ENCODE assay signal across 22 mouse cellular contexts in the genomic region with DNA sequence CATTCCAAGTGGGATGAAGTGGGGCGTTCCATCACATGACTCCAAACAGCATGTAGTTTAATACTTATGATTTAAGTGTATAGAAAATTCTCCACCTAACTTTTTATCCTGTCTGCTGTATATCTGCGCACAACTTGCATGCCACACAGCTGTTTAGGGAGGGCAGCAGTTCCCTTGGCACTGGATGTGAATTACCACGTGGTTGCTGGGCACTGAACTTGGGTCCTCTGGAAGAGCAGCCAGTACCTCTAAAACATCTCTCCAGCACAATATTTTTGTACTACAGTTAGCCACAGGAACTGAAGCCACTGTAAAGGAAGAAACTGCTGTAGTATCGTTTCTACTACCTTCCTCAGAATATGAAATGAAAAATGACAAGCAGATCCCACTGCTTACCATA. TPM values are rescaled to one million over a fixed set of nuclear protein-coding genes. Genes with fewer than 3 reads are reported as not detected.
DNase-seq lines count a peak whose midpoint lies in the region; TF ChIP-seq lines count a peak whose summit lies in the region.
"Had no signal": no experiment of that assay in that cellular context is flagged by ENCODE, and none has a peak within 500 bp of the region (broad histone marks: within the 10 kb centered on the region; RNA-seq: fewer than 3 reads in every experiment).

No protein-coding gene starts in this region.

- H3K4me1 ChIP-seq in heart, adult 2 months (ENCODE audit: control insufficient read depth, insufficient read depth, low read length), result peaks cover 2% of the 10 kb centered on the region; the same call in 1 of the 2 replicates
- H3K4me1 ChIP-seq in liver, adult 2 months (ENCODE audit: control insufficient read depth, insufficient read depth, low read length), result peaks cover 10% of the 10 kb centered on the region
- H3K4me1 ChIP-seq: embryonic facial prominence, embryonic 13.5 days; embryonic facial prominence, embryonic 15.5 days; forebrain, embryonic 10.5 days; forebrain, embryonic 12.5 days had no signal

- H3K9ac ChIP-seq in heart, adult 2 months (ENCODE audit: low read depth, low read length), result no peak overlapping the region
- H3K9ac ChIP-seq in liver, adult 2 months (ENCODE audit: low read depth, low read length), result no peak overlapping the region
- H3K9ac ChIP-seq: embryonic facial prominence, embryonic 13.5 days; embryonic facial prominence, embryonic 15.5 days; forebrain, embryonic 12.5 days had no signal

- TF ChIP-seq EP300 in heart, adult 2 months (IDR thresholded peaks at IDR 0.05; ENCODE audit: insufficient read depth, low read depth, low read length), result no peak

- peaks cover 15% of the 10 kb centered on the region for H3K36me3 ChIP-seq in heart, adult 2 months (ENCODE audit: control insufficient read depth, insufficient read depth, low read length)
- peaks cover 40% of the 10 kb centered on the region for H3K36me3 ChIP-seq in liver, adult 2 months (ENCODE audit: control insufficient read depth, insufficient read depth, low read length)
- H3K36me3 ChIP-seq: forebrain, embryonic 12.5 days had no signal

- H3K27me3 ChIP-seq in heart, adult 2 months (ENCODE audit: control insufficient read depth, insufficient read depth, low read length), result no peaks in the 10 kb centered on the region
- no peaks in the 10 kb centered on the region for H3K27me3 ChIP-seq in liver, adult 2 months (ENCODE audit: control insufficient read depth, insufficient read depth, low read length)
- H3K27me3 ChIP-seq: embryonic facial prominence, embryonic 13.5 days; embryonic facial prominence, embryonic 15.5 days had no signal

- no peak overlapping the region for H3K4me3 ChIP-seq in gastrocnemius, adult 2 months
- no peak overlapping the region for H3K4me3 ChIP-seq in heart, adult 2 months
- no peak overlapping the region for H3K4me3 ChIP-seq in liver, adult 2 months (ENCODE audit: insufficient read depth, low read depth, low read length)
- H3K4me3 ChIP-seq: embryonic facial prominence, embryonic 13.5 days; embryonic facial prominence, embryonic 15.5 days; erythroblast, embryonic 14.5 days; forebrain, embryonic 10.5 days; forebrain, embryonic 12.5 days had no signal

- intact Hi-C loops in gastrocnemius, adult 2 months (cut with DNase I), result no loop called here
- intact Hi-C loops in heart, adult 2 months (cut with DNase I), result no loop called here

- no peak for TF ChIP-seq POLR2A in heart, adult 2 months (IDR thresholded peaks at IDR 0.05; ENCODE audit: insufficient read depth, low read depth, low read length)
- TF ChIP-seq POLR2A in liver, adult 2 months (IDR thresholded peaks at IDR 0.05; ENCODE audit: extremely low read depth, insufficient read depth, low read length), result no peak

- H3K79me2 ChIP-seq in heart, adult 2 months (replicated peaks; ENCODE audit: control insufficient read depth, insufficient read depth, low read length), result no peaks in the 10 kb centered on the region
- H3K79me2 ChIP-seq in liver, adult 2 months (ENCODE audit: control insufficient read depth, insufficient read depth, low read length), result peaks cover 4% of the 10 kb centered on the region; the same call in 1 of the 2 replicates

- no peak for TF ChIP-seq CTCF in gastrocnemius, adult 2 months (IDR thresholded peaks at IDR 0.05)
- TF ChIP-seq CTCF in heart, adult 2 months (IDR thresholded peaks at IDR 0.05), result no peak
- no peak for TF ChIP-seq CTCF in liver, adult 2 months (IDR thresholded peaks at IDR 0.05; ENCODE audit: low read depth, low read length)

- 68% methylated on average over 4 of the region's 4 CpGs for WGBS in heart, adult 2 months
- 33% methylated on average over 4 of the region's 4 CpGs for WGBS in liver, adult 2 months

- peak; percentile 34 for DNase-seq in gastrocnemius, adult 2 months
- no peak for DNase-seq in gastrocnemius, postnatal 25 days
- peak in 1 of 2 experiments; percentile 36 for DNase-seq in heart, adult 2 months
- DNase-seq in heart, adult 8-10 months (ENCODE audit: low spot score), result no peak
- DNase-seq in liver, adult 2 months (ENCODE audit: extremely low read depth, low read depth, low spot score), result peak; percentile 92
- DNase-seq in liver, result no peak
- DNase-seq: adrenal gland, adult 2 months; adrenal gland, postnatal 10 days; adrenal gland, postnatal 25 days; cerebellum, adult 11 months; cerebellum, adult 18-20 months; cerebellum, adult 8-10 months; cerebellum, adult 9-11 months; cerebellum, postnatal 14 days; cerebellum, postnatal 36 days; embryo, embryonic 11 days had no signal

- no peak overlapping the region for H3K27ac ChIP-seq in gastrocnemius, adult 2 months
- peak overlapping the region; percentile 64; the same call in 1 of the 2 replicates for H3K27ac ChIP-seq in heart, adult 2 months
- H3K27ac ChIP-seq in liver, adult 2 months (replicated peaks; ENCODE audit: insufficient read depth, low read depth, low read length), result peak overlapping the region; percentile 0; the same call in 1 of the 2 replicates
- H3K27ac ChIP-seq: embryonic facial prominence, embryonic 13.5 days; embryonic facial prominence, embryonic 15.5 days; forebrain, embryonic 10.5 days; forebrain, embryonic 12.5 days had no signal

RNA-seq across cellular contexts. Expression of a gene that starts 22.5 kb away (rescaled TPM):
- total RNA-seq in gastrocnemius, adult 2 months (2021), result 1 to 10 TPM; 5.3 to 6.7 TPM
- total RNA-seq in gastrocnemius, postnatal 25 days (2021), result 1 to 10 TPM; 2.9 to 6.0 TPM
- total RNA-seq in heart, adult 2 months (2021), result 10 to 100 TPM in 1 of 2 experiments, 1 to 10 TPM in 1; 7.8 to 10.5 TPM
- polyA plus RNA-seq in heart, adult 2 months (2012; rRNA removed), result 1.2 and 4.2 TPM in 2 replicates
- total RNA-seq in heart, adult 8-10 months (2022), result 10 to 100 TPM in 1 of 4 experiments, 1 to 10 TPM in 3; 6.7 to 10.8 (median 7.6) TPM
- total RNA-seq in liver, adult 2 months (2014; rRNA removed), result 27.4 and 29.7 TPM in 2 replicates
- polyA plus RNA-seq in liver, adult 2 months (2012; rRNA removed), result 10.2 and 10.3 TPM in 2 replicates

RNA-seq across cellular contexts. Expression of a gene that starts 22.6 kb away (rescaled TPM):
- total RNA-seq in gastrocnemius, adult 2 months (2021), result 10 to 100 TPM; 19.7 to 25.4 TPM
- 10 to 100 TPM; 16.8 to 17.9 TPM for total RNA-seq in gastrocnemius, postnatal 25 days (2021)
- 10 to 100 TPM; 23.8 to 26.0 TPM for total RNA-seq in heart, adult 2 months (2021)
- polyA plus RNA-seq in heart, adult 2 months (2012; rRNA removed), result 7.9 and 15.3 TPM in 2 replicates
- 10 to 100 TPM; 21.4 to 29.6 (median 24.4) TPM for total RNA-seq in heart, adult 8-10 months (2022)
- total RNA-seq in liver, adult 2 months (2014; rRNA removed), result 40.5 and 47.6 TPM in 2 replicates
- polyA plus RNA-seq in liver, adult 2 months (2012; rRNA removed), result 13.6 and 16.3 TPM in 2 replicates

RNA-seq across cellular contexts. Expression of a gene that starts 23.0 kb away (rescaled TPM):
- under 1 TPM; 0.41 to 0.59 TPM for total RNA-seq in gastrocnemius, adult 2 months (2021)
- total RNA-seq in gastrocnemius, postnatal 25 days (2021), result under 1 TPM; 0.28 to 0.38 TPM
- under 1 TPM; 0.59 to 0.89 TPM for total RNA-seq in heart, adult 2 months (2021)
- 0.27 and 0.41 TPM in 2 replicates for polyA plus RNA-seq in heart, adult 2 months (2012; rRNA removed)
- total RNA-seq in heart, adult 8-10 months (2022), result under 1 TPM; 0.30 to 0.72 (median 0.36) TPM
- total RNA-seq in liver, adult 2 months (2014; rRNA removed), result 3.0 and 3.2 TPM in 2 replicates
- 0.60 and 1.2 TPM in 2 replicates for polyA plus RNA-seq in liver, adult 2 months (2012; rRNA removed)

RNA-seq across cellular contexts. Expression of a gene that starts 52.9 kb away (rescaled TPM):
- total RNA-seq in gastrocnemius, adult 2 months (2021), result 1 to 10 TPM; 1.1 to 1.9 TPM
- 1 to 10 TPM; 1.9 to 2.0 TPM for total RNA-seq in gastrocnemius, postnatal 25 days (2021)
- 1 to 10 TPM; 4.6 to 5.6 TPM for total RNA-seq in heart, adult 2 months (2021)
- 7.2 and 13.2 TPM in 2 replicates for polyA plus RNA-seq in heart, adult 2 months (2012; rRNA removed)
- total RNA-seq in heart, adult 8-10 months (2022), result 1 to 10 TPM; 5.1 to 6.5 (median 5.5) TPM
- total RNA-seq in liver, adult 2 months (2014; rRNA removed), result 2.6 and 4.4 TPM in 2 replicates
- polyA plus RNA-seq in liver, adult 2 months (2012; rRNA removed), result 1.8 and 2.6 TPM in 2 replicates
- polyA plus RNA-seq: C2C12; erythroblast, embryonic 14.5 days had no signal

Comparison
In these comparisons a context has a peak if more than half of its experiments do, and no peak if none do; other contexts are left out.
1. DNase-seq: peak in gastrocnemius, adult 2 months (single experiment) and liver, adult 2 months (single experiment); none in gastrocnemius, postnatal 25 days (single experiment), heart, adult 8-10 months (single experiment) and liver (single experiment).